Mouse (Mus musculus): ENCODE data around the gene Mycbp2. TPM values are rescaled to one million over a fixed set of nuclear protein-coding genes. Genes with fewer than 3 reads are reported as not detected.

Mycbp2 gene
- polyA plus RNA-seq, 1 experiment from 2014 or later, result 6.7 TPM

Other genes with a start within 250 kb of the Mycbp2 start
- gene Fbxl3, start 247.2 kb downstream of the Mycbp2 start, polyA plus RNA-seq (2015; fragmentation: Nextera tagmentation; extraction: Ambion mirVana), result 13.7 and 14.6 TPM in 2 replicates
- gene Scel, start 166.5 kb upstream of the Mycbp2 start, polyA plus RNA-seq (2015; fragmentation: Nextera tagmentation; extraction: Ambion mirVana), result 0.15 and 0.22 TPM in 2 replicates